Mouse (Mus musculus): ENCODE measurements at regions not wholly inside any gene's neighbourhood (a gene's known extent, or its start where the extent isn't known, plus 50 kb on each side); places are given as distances from the start of the nearest gene placed in this dataset.

- no peak for DNase-seq (ENCODE audit: low spot score)
Observed at GRCm38 (mm10) chrX:11568262-11568661, 240.6 kb downstream of the H2al1j start.

DNA sequence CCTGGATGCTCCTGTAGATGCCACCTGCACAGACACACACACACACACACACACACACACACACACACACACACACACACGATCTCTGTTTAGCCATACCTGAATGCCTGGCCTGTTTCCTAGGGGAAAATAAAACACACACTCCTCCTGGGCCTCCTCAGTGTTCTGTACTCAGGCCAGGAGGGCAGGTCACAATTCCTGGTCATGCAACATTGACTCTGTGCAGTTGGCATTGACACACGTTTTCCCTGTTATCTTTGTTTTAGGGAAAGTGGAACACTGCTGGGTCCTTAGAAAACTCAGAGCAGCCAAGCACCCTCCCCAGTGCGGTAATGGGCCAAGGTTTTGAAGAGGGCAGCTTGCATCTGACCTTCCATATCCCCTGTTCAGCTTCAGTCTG lies 246.7 kb downstream of the H2al1j start:
- DNase-seq (ENCODE audit: low spot score): peak; percentile 9

DNA sequence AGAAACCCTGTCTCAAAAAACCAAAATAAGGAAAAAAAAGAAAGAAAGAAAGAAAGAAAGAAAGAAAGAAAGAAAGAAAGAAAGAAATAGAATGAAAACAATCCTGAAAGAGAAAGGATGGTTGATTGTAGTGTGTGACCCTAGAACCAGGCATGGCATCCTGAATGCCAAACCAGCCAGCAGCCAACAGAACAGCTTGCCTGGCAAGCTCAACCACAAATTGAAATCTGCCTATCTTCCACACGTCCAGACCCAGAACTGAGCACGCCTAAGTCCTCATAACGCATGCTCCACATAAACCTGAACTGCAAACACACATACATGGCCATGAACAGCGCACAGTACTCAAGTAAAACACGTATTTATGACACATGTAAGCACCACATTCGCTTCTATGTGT lies 247.9 kb downstream of the H2al1j start:
- no peak for DNase-seq (ENCODE audit: low spot score)

DNA sequence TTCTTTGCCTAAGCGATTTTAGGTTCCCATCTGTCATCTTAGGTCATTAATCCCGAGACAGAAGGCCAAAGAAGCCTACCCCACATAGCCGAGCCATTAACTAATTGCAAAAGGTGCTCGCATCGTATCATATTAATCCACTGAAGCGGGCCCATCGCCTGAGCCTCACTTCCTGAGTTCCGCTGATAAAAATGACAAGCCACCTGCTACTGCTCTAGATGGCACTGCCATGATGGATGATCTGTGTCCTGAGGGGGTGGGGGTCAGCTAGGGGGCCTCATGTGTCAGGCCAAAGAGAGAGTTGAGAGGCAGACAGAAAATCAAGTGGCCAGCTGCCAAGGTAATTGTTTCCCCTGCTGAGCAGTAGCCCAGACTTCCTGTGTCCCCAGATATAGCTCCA lies 248.7 kb downstream of the H2al1j start:
- DNase-seq (ENCODE audit: low spot score): no peak

DNA sequence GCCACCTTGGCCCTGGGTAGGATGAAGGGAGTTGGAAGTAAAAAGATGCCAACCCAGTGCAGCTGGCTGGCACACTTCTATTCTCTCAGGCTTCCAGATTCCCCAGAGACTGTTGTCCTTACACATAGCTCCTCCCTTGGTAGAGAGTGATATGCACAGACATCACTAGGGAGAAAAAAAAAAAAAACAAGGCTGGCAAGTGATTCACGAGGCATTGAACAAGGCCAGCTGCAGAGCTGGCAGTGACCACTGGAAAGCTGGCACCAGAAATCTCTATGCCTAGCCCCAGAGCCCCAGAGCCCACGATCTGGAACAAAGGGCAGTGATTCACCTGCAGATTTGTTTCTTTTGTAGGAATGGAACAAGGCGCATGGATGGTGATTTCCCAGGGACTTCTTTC lies 249.7 kb downstream of the H2al1j start:
- no peak for DNase-seq (ENCODE audit: low spot score)

- DNase-seq (ENCODE audit: low spot score): no peak
Observed at GRCm38 (mm10) chrX:11585353-11585752, 257.7 kb downstream of the H2al1j start.

DNA sequence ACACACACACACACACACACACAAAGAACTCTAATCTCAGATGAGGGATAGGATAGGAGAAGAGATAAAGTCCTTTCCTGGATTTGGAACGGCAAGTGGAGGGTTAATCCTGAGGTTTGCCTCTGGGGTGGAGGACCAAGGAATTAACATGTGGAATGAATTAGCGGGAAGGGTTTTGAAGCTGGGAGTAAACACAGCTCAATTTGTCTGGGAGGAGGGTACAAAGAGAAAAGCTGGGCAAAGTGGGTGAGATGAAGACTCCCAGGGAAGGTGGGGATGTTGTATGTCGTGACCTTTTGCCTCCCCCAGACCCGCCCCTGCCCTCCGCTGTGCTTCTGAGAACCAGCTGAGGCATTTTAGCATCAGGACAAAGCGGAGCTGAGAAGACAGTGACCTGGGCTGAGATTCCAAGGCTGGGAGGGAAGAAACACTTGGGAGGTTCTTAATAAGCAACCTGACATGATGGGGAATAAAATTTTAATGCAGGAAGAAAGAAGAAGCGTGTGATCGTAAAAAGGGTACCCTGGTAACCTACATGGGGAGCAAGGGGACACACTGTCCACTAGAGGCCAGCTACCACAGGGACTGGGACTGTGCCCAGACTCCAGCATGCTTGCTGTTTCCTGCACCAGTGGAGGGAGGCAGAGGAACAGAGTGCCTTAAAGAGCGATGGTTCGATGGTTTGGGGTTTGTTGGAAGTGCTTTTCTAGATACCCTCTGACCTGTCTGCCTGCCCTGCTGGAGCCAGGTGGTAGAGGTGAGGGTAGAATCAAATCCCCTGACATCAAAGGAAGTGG lies 264.0 kb downstream of the H2al1j start:
- DNase-seq (ENCODE audit: low spot score): no peak

GRCm38 (mm10) chrX:11594542-11594941 lies 266.9 kb downstream of the H2al1j start:
- no peak for DNase-seq (ENCODE audit: low spot score)

DNA sequence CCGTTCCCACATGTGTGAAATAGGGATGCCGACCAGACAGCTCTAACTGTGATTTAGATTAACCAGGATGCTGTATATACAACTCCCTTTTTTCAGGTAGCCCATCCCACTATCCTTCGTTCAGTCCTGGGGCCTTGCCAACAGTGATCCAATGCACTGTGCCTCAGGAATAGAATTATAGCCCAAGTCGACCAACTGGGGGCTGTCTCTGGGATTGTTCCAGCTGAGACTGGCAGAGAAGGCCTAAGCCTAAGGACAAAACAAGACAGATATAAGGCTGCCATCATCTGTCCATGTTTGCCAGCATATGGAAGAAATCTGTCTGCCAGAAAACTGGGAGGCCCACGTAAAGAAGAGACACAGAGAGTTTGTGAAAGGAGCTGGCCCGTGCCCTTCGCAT lies 269.9 kb downstream of the H2al1j start:
- DNase-seq (ENCODE audit: low spot score): no peak

GRCm38 (mm10) chrX:11614237-11614636 lies 286.6 kb downstream of the H2al1j start:
- no peak for DNase-seq (ENCODE audit: low spot score)

DNA sequence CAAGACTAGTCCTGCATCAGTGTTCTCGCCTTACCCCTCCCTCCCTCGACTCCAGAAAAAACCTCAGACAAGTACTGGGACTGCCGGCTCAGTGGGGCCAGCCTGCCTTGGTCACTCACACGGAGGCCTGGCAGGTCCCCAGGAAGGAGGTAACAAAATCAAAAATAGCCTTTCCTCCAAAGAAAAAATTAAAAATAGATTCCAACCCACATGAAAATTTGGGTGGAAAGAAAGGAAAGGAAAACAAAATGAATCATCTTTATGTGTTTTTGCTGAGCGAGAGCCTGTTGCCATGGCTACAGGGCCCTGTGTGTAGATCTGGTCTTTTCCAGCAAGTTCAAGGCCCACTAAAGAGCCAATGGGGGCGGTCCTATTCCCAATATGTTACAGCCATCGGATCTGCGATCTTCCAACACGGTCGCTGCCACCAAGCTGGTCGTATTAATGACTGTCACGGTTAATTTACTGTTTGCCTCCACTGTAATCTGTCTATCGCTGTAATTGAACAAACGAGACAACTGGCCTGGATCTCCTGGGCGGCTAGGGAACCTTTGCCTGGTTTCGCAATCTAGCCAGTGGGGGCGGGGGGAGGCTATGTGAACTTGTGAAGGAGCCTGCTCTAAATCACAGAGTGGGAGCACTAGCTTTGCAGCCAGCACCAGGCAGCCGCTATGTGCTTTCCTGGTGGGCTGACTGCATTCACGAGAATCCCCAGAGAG lies 293.6 kb downstream of the H2al1j start:
- DNase-seq (ENCODE audit: low spot score): peak; percentile 64

- DNase-seq (ENCODE audit: low spot score): no peak
Observed at GRCm38 (mm10) chrX:11626274-11626878, 298.8 kb downstream of the H2al1j start.

GRCm38 (mm10) chrX:11629362-11629761 lies 301.7 kb downstream of the H2al1j start:
- no peak for DNase-seq (ENCODE audit: low spot score)

- DNase-seq (ENCODE audit: low spot score): no peak
Observed at GRCm38 (mm10) chrX:11629906-11630305, 302.3 kb downstream of the H2al1j start.

DNA sequence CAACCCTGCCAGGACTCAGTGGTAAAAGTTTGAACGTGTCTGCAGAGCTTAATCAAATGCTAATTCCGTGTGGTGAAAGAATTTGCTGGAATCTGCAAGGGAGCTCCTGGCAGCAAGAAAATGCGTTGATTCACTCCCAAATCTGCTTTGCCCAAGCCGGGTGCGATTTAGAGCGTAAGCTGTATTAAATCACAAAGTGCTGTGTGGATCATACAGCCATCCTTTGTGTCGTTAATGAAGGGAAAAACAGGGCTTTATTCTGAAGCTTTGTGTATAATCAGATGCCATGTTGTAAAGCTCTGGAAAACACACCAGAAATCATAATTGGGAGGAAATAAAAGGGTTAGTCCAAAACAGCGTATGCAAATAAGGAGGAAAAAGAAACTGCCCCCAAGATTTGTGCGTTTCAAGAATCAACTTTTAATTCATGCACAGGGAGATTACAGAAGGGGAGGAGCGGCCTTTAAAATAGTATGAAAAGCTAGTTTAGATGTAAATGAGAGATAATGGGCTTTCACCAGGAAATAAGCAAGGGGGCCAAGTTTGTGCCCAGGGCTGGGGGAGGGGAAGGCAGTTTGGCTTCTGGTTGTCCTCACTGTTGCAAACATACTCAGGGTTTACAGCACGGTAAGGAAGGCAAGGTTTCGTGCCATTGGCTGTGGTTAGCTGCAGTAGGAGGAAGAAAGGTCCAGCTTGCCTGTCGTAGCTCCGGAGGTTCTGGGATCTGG lies 303.7 kb downstream of the H2al1j start:
- DNase-seq (ENCODE audit: low spot score): no peak

- DNase-seq (ENCODE audit: low spot score): no peak
Observed at GRCm38 (mm10) chrX:11632011-11632410, 304.4 kb downstream of the H2al1j start.

- no peak for DNase-seq (ENCODE audit: low spot score)
Observed at GRCm38 (mm10) chrX:11633823-11634222, 306.2 kb downstream of the H2al1j start.

DNA sequence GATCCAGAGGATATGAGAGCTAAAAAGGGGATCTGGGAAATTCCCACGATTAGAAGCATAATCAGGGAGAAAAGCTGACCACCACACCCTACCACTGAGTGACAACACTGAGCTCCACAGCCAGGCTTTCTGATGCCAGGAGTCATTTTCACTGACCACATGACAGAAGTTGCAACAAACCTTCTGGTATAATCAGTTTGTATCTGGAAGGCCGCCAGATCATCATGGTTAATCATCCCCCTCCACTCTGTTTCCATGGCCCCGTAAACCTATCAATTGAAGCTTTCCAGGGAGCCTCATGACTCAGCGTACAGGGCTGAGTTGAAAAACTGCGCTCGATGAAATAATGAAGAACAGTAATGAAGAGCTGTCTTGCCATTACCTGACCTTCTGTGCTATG lies 316.9 kb downstream of the H2al1j start:
- no peak for DNase-seq (ENCODE audit: low spot score)

DNA sequence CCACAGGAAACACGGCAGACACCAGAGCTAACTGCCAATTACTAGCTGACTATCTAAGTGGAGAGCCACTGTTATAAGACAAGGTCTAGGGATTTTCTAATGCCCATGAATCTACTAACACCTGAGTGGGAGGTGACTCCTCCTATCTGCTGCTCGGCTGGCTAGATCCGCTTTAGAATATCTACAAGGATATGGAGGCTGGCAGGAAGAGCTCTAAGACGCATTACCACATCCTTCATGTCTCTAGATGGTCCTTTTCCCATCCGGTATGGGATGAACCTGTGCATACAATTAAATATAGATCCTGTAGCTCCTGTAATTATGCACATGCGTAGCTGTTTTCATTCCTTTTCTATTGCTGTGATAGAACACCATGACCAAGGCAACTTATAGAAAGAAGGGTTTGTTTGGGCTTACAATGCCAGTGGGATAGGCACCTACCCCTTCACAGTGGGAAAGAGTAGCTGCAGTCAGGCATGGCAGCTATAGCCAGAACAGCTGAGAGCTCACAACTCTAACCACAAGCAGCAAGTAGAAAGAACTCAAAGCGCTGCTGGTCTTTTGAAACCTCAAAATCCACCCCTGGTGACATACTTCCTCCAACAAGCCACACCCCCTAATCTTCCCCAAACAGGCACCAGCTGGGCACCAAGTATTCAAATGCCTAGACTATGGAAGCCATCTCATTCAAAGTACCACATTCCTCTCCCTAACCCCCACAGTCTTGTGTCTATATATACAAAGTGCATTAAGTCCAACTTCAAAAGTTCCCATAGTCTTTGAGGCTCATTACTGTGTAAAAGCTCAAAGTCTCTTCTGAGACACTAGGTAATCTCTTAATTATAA lies 319.3 kb downstream of the H2al1j start:
- no peak for DNase-seq (ENCODE audit: low spot score)

GRCm38 (mm10) chrX:11647527-11647836 lies 319.9 kb downstream of the H2al1j start:
- no peak for DNase-seq (ENCODE audit: low spot score)

- DNase-seq (ENCODE audit: low spot score): no peak
Observed at GRCm38 (mm10) chrX:11653336-11653735, 325.7 kb downstream of the H2al1j start.

DNA sequence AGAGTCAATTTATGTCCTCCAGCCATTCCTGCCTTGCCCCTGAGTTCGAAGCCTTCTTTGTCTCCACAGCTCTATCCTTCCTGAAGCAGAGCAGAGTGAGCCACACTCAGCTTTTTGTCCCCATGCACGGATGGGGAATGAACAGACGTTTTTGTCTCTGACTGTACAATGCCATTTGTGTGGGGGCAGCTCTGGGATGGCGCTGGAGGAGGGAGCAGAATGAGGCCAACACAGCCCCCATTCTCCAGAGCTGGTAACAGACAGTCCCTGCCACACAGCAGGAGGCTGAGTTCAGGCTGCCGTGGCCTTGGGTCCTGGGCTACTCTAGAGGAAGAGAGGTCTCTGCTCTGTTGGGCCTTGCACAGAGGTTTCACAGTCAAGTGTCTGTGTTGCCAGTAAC lies 327.4 kb downstream of the H2al1j start:
- DNase-seq (ENCODE audit: low spot score): no peak

All from ovary, adult 18-20 months (tissue).